Mouse (Mus musculus) embryonic fibroblast, embryonic 13.5 days (primary cell): ENCODE results near the gene Mad2l2. TPM values are rescaled to one million over a fixed set of nuclear protein-coding genes. Genes with fewer than 3 reads are reported as not detected.
A peak's percentile ranks its signal among the peaks of the same experiment; 100 is the strongest.

ENCODE experiments used
- H3K27ac ChIP-seq: 2 replicates; pipeline ENCODE4 v1.5.1; 2012; ENCODE audit warnings: low read length, control low read depth, inconsistent platforms; ENCODE audit not compliant: insufficient read depth
- H3K4me1 ChIP-seq: 2 replicates; pipeline ENCODE4 v1.6.1; 2011; ENCODE audit warnings: low read length; ENCODE audit not compliant: control insufficient read depth, insufficient read depth
- H3K4me3 ChIP-seq: 2 replicates; pipeline ENCODE4 v1.5.1; 2011; ENCODE audit warnings: mild to moderate bottlenecking, control low read depth, low read length; ENCODE audit not compliant: insufficient read depth
- CTCF ChIP-seq: IDR thresholded peaks from 2 replicates; pipeline ENCODE4 v1.5.1; 2011; ENCODE audit warnings: mild to moderate bottlenecking, control low read depth, low read length, moderate library complexity, borderline replicate concordance; ENCODE audit not compliant: insufficient read depth
- POLR2A ChIP-seq: IDR thresholded peaks from 2 replicates; pipeline ENCODE4 v1.6.1; 2011; ENCODE audit warnings: low read depth, mild to moderate bottlenecking, control low read depth, low read length, moderate library complexity
- polyA plus RNA-seq: library from polyadenylated mRNA; stranded (reverse); fragments of >200 nt; gene quantifications from 2 replicates; pipeline ENCODE4 v1.2.4, GENCODE M21; 2011; ENCODE audit warnings: low read depth; ENCODE audit not compliant: missing spikeins, insufficient read length

Gene Mad2l2
- polyA plus RNA-seq, 1 experiment = 30.0 TPM

DNA sequence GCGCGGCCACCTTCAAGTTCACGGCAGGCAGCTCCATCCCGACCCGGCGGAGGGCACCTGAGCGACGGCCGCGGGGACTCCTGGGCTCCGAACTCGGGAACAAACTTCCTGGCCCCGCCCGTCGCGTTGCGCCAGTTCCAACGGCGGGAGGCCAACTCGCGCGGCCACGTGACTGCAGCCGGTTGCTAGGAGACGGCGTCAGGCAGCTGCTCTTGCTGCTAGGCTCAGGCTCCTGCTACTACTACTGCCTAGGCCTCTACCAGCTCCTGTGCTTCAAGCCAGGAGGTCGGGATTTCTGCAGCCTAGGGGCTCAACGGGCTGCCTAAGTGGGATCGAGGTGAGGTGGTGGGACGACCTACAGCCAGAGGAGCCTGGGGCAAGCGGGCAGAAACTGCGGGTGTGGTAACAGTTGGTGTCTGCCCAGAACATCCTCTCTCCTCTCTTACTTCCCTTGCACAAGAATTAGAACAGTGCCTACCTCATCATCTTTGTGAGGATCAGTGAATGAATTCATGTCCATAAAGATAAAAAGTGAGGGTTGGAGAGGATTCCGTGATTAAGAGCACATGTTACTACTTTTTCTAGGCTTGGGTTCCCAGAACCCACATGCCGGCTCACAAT, 42.2 kb upstream of the Mad2l2 start, which contains the start of gene Agtrap:
TSS of gene Agtrap (minus strand) at position 125 of the 621 bp plus-strand sequence.
- H3K27ac ChIP-seq = 0 out of 2 replicates have a peak within 1 kb of the TSS, but pooled peaks have one; percentile 0
- 0 out of 2 replicates have a peak, but pooled peaks cover 2% of the 10 kb centered on the region for H3K4me1 ChIP-seq
- TF ChIP-seq CTCF (no peak), POLR2A (peak; percentile 54; the same call in 1 of the 2 replicates)
- peak within 1 kb of the TSS; percentile 56 for H3K4me3 ChIP-seq

DNA sequence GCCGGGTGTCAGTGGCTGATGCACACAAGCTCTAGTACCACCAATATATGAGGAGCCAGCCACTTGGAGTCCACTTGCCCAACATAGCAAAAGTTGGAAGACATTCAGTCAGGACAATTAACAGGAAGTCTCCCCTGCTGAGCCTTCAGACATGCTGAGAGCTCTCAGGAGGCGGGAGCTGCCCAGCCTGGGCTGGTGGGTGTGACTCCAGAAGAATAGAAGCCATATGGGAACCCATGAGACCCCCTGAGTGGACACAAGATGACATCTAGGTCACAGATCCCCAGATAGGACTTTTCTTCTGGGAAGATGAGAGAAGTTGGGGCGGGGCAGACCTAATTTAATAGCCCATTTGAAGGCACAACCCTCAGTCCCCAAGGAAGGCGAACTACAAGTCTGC, 41.0 kb upstream of the Mad2l2 start:
- TF ChIP-seq POLR2A (no peak), CTCF (no peak)
- no peak overlapping the region for H3K4me3 ChIP-seq
- no peak overlapping the region for H3K27ac ChIP-seq
- 0 out of 2 replicates have a peak, but pooled peaks cover 2% of the 10 kb centered on the region for H3K4me1 ChIP-seq

DNA sequence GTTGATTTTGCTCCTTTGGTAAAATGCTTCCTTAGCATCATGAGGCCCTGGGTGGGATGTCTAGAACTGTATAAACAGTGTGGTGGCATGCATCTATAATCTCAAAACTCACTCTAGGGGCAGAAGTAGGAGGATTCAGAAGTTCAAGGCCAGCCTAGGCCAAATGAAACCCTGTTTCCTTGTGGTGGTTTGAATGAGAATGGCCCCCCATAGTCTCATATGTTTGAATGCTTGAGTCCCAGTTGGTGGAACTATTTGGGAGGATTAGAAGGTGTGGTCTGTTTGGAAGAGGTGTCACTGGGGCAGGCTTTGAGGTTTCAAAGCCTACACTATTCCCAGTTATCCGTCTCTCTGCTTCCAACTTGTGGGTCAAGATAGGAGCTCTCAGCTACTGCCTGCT, 39.0 kb upstream of the Mad2l2 start:
- no peak overlapping the region for H3K4me3 ChIP-seq
- H3K4me1 ChIP-seq = 0 out of 2 replicates have a peak, but pooled peaks cover 2% of the 10 kb centered on the region
- no peak overlapping the region for H3K27ac ChIP-seq
- TF ChIP-seq POLR2A (no peak), CTCF (no peak)

DNA sequence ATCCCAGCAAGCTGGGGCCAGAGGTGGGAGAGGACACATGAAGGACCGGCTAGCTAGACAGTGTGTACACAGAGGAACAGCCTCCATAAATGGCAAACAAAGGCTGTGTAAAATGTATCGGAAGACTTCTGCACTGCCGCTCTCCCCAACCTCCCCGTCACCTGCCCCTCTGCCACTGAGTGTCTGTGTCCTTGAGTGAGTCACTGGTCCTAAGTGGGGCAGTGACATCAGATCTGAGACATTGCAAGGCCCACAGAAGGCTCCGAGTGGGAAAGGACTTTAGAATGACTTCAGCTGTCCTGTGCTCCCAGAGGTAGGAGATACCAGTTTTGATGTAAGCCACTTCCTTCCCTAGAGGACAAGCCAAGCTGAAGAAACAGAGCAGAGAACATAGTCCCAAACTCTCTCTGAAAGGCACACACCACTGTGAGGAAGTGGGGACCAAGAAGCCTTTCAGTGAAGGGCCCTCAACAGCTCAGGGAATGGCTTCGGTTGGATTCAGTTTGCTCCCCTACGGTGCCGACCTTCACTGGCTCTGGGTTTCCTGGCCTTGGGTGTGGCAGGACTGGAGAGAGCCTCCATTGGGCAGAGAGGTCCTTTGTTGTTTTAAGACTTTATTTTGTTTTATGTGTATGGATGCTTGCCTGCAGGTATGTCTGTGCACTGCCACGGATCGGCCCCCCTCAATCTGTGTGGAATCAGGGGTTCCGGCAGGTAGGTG, 37.5 kb upstream of the Mad2l2 start:
- no peaks in the 10 kb centered on the region for H3K4me1 ChIP-seq
- H3K4me3 ChIP-seq = no peak overlapping the region
- no peak overlapping the region for H3K27ac ChIP-seq
- TF ChIP-seq POLR2A (no peak), CTCF (no peak)

DNA sequence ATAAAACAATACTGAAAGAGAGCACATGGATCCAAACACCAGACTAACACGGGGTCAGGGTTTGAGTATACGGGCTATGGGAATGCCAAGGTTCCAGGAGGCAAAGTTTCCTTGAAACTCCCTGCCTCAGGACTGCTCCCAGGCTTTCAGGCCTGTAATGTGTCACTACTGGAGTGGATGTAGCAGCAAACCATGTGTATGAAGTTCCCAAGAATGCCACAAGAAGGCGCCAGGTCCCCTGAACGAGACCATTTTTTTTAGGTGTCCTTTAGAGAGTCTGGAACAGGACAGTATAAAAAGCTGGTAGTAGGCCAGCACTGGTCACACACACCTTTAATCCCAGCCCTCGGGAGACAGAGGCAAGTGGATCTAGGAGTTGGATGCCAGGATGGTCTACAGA, 36.0 kb upstream of the Mad2l2 start:
- no peaks in the 10 kb centered on the region for H3K4me1 ChIP-seq
- no peak overlapping the region for H3K4me3 ChIP-seq
- TF ChIP-seq CTCF (no peak), POLR2A (no peak)
- H3K27ac ChIP-seq = no peak overlapping the region

DNA sequence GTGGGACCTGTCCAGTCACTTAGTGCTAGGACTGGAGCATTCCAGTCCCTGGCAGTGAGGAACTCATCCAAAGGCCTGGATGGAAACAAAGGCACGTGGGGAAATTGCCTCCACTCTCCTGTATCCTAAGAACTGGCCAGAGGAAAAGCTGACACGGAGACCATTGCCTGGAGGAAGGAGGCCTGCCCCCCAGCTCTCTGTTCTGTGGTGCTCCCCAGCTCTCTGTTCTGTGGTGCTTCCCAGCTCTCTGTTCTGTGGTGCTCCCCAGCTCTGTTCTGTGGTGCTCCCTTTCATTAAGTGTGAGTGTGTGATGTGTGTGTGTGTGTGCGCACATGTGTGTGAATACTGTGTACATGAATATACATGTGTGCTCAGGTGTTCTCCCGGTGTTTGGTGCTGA, 35.1 kb upstream of the Mad2l2 start:
- H3K4me1 ChIP-seq = no peaks in the 10 kb centered on the region
- no peak overlapping the region for H3K4me3 ChIP-seq
- no peak overlapping the region for H3K27ac ChIP-seq
- TF ChIP-seq CTCF (no peak), POLR2A (no peak)

DNA sequence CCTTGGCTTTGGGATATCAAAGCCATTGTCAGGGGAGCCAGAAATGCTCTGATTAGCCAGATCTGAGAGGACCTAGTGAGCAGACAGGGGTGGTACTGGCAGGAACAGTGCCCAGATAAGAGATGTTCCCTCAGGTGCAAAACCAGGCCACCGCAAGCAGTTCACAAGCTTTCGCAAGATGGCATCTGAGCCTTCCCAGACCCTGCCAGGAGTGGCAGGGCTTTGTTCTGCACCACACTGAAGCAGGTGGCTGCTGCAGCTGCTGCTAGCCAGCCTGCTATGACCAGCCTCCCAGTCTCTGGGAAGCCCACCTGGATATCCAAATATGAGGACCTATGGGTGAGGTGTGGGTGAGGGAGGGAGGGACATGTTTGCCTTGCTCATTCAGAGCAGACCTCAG, 32.2 kb upstream of the Mad2l2 start:
- no peak overlapping the region for H3K27ac ChIP-seq
- TF ChIP-seq CTCF = no peak
- TF ChIP-seq POLR2A = no peak
- H3K4me3 ChIP-seq = no peak overlapping the region
- H3K4me1 ChIP-seq = no peaks in the 10 kb centered on the region

DNA sequence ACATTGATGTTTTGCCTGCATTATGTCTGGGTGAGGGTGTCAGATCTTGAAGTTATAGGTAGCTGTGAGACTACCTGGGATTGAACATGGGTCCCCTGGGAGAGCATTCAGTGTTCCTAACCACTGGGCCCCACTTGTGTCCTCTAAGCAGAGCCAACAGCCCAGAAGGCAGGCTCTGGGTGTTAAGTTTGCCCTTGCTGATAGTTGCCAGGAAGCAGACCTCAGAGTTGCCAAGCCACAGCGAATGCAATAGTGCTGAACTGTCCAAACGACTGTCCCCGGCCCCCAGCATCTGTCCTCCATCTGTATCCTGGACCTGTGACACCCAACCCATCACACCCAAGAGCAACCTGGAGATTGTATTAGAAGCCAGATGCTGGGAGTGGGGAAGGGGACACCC, 31.5 kb upstream of the Mad2l2 start:
- H3K4me1 ChIP-seq = no peaks in the 10 kb centered on the region
- TF ChIP-seq CTCF (no peak), POLR2A (no peak)
- no peak overlapping the region for H3K27ac ChIP-seq
- no peak overlapping the region for H3K4me3 ChIP-seq

DNA sequence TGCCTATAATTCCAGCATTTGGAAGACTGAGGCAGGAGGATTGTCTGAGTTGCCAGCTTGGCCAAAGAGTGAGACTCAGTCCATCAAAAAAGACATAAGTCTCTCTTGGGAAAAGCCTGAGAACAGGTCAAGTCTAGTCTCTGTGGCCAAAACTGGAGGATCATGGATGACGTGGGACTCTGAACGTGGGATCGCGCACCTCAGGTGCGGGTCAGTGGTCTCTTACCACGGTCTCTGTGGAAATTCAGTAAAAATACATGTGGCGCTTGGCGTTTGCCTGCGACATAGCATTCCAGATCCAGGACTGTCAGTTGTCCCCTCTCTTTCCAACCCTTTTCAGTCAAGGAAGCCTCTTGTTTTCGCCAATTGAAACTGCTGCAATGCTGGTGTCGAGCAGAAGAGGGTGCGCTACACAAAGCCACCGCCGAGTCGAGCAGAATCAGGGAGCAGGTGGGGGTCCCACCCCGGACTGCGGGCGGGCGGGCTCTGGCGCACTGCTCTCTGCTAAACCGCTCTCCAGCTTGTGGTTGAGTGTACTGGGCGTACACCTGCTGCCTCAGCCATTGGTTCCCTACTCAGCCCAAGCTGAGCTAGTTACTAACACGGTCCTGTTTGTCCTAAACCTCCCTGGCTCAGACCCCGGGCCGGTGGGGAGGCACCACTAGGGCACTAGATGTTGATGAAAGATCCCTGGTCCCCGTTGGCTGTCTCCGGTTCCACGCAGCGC, 28.2 kb upstream of the Mad2l2 start:
- Histone ChIP-seq H3K4me1 (no peaks in the 10 kb centered on the region), H3K27ac (no peak overlapping the region), H3K4me3 (no peak overlapping the region)
- TF ChIP-seq POLR2A (no peak), CTCF (peak; percentile 37; the same call in 1 of the 2 replicates)
